Mouse (Mus musculus): Measurements from ENCODE around the gene Efcc1.

- TF ChIP-seq CTCF (IDR thresholded peaks at IDR 0.05; ENCODE audit: low read depth) (no peak), EP300 (IDR thresholded peaks at IDR 0.05; ENCODE audit: low read depth) (no peak)
Observed at GRCm38 (mm10) chr6:87805448-87805847, 74.8 kb downstream of the Efcc1 start.
